Mouse (Mus musculus) myocyte (in vitro differentiated cells): Measurements from ENCODE around the gene 4930404N11Rik.

Experiments used
- POLR2A ChIP-seq: IDR thresholded peaks from one replicate; pipeline ENCODE4 v1.6.1; 2011; ENCODE audit warnings: low read depth, mild to moderate bottlenecking, control low read depth, moderate library complexity; ENCODE audit not compliant: insufficient read length
- USF1 ChIP-seq: IDR thresholded peaks from one replicate; pipeline ENCODE4 v1.6.1; 2011; ENCODE audit warnings: low read depth, mild to moderate bottlenecking, control low read depth, moderate library complexity

- no peak for TF ChIP-seq POLR2A
- TF ChIP-seq USF1 = no peak
Measured at GRCm38 (mm10) chr10:81399798-81400308, 34.2 kb upstream of the 4930404N11Rik start.
